Mouse (Mus musculus) cerebellum, adult 2 months (tissue): Measurements from ENCODE around the gene Traf2.

Experiments
- CTCF ChIP-seq: fragments of 200-500 bp; IDR thresholded peaks from 2 replicates; pipeline ENCODE4 v1.5.1; 2011; ENCODE audit warnings: low read depth, mild to moderate bottlenecking, control low read depth, low read length, moderate library complexity, borderline replicate concordance; ENCODE audit not compliant: insufficient read depth
- POLR2A ChIP-seq: fragments of 200-500 bp; IDR thresholded peaks from 2 replicates; pipeline ENCODE4 v1.6.1; 2011; ENCODE audit warnings: low read length, control low read depth, borderline replicate concordance; ENCODE audit not compliant: insufficient read depth

DNA sequence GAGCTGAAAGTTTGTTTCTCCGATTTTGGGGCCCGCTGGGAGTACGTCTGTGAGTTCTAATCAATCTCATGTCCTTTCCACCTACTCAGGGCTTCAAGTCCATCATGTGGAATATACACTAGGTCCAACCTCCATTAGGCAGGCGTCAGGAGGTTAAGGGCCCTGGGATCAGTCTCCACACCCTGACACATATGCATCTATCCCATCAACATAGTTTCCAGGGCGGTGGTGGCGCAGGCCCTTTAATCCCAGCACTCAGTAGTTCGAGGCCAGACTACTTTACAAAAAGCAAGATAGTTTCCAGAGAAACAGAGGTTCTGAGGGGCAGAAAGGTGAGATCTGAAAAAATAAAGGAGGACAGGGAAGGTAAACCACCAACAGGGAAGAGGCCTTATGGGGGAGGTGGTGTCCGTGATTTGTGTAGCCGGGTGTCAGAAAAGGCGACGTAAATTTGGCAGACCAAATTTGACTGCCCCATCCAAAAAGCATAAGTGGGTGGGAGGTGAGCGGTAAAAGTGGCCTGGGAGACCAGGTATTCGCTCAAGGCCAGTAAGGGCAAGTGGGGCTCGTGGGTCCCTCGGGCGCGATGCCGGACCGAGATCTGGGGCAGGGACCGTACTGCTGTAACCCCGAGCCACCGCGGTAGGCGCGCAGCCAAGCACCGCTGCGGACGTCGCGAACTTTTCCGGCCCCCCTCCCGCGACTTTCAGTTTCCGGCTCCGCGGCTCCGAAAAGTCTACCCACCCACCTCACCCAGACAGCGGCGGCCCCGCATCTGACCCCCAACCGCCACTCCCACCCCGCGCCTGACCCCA, 537 bp downstream of the Traf2 start:
- TF ChIP-seq CTCF (no peak), POLR2A (no peak)
